Comparison of ENCODE assay signal across 25 mouse cellular contexts in genomic region chr5:8732639-8733038, GRCm38 (mm10).
DNase-seq lines count a peak whose midpoint lies in the region; TF ChIP-seq lines count a peak whose summit lies in the region.
"Had no signal": no experiment of that assay in that cellular context is flagged by ENCODE, and none has a peak within 500 bp of the region (broad histone marks: within the 10 kb centered on the region; RNA-seq: fewer than 3 reads in every experiment).

No protein-coding gene starts in this region.

- 0 out of 2 replicates have a peak overlapping the region, but pooled peaks have one; percentile 20 for H3K4me3 ChIP-seq in E14TG2a.4 (replicated peaks; ENCODE audit: low read length)
- H3K4me3 ChIP-seq in brown adipose tissue, adult 24 weeks (ENCODE audit: insufficient read depth, low read depth, low read length): no peak overlapping the region
- H3K4me3 ChIP-seq: embryonic facial prominence, embryonic 13.5 days; embryonic facial prominence, embryonic 15.5 days; erythroblast, embryonic 14.5 days; forebrain, embryonic 10.5 days; forebrain, embryonic 12.5 days had no signal

- DNase-seq in ES-CJ7 (ENCODE audit: low read depth, low spot score) (peak; percentile 42), R1 (ENCODE audit: low read depth, low spot score) (peak; percentile 73)
- DNase-seq in gastrocnemius, postnatal 4 days (ENCODE audit: low spot score in 2 of 2): no peak
- DNase-seq in lung, postnatal 4 days: no peak
- no peak for DNase-seq in frontal cortex, postnatal 25 days (ENCODE audit: low spot score in 2 of 2)
- DNase-seq: adrenal gland, adult 8-10 months; adrenal gland, postnatal 14 days; adrenal gland, postnatal 36 days; B cell, adult 2 months; cerebellum, adult 11 months; cerebellum, adult 18-20 months; cerebellum, adult 8-10 months; cerebellum, postnatal 14 days; cerebellum, postnatal 36 days; embryo, embryonic 11 days had no signal

- peak overlapping the region; percentile 21; the same call in 1 of the 2 replicates for H3K27ac ChIP-seq in brown adipose tissue, adult 24 weeks (replicated peaks; ENCODE audit: low read depth, low read length)
- H3K27ac ChIP-seq: embryonic facial prominence, embryonic 13.5 days; embryonic facial prominence, embryonic 15.5 days; forebrain, embryonic 10.5 days; forebrain, embryonic 12.5 days had no signal

- H3K9me3 ChIP-seq in E14TG2a.4 (ENCODE audit: low read length): peaks cover 9% of the 10 kb centered on the region
- H3K9me3 ChIP-seq: embryonic facial prominence, embryonic 13.5 days; embryonic facial prominence, embryonic 15.5 days; forebrain, embryonic 10.5 days; forebrain, embryonic 12.5 days; G1E had no signal

- TF ChIP-seq CTCF in E14TG2a.4 (conservative IDR thresholded peaks at IDR 0.05; ENCODE audit: low read length): no peak

- no peaks in the 10 kb centered on the region for H3K27me3 ChIP-seq in E14TG2a.4 (ENCODE audit: insufficient read depth, low read length)
- H3K27me3 ChIP-seq: CH12.LX; embryonic facial prominence, embryonic 13.5 days; embryonic facial prominence, embryonic 15.5 days; forebrain, embryonic 12.5 days; Patski had no signal

- peaks cover 47% of the 10 kb centered on the region for H3K4me1 ChIP-seq in E14TG2a.4 (replicated peaks; ENCODE audit: low read depth, low read length)
- peaks cover 13% of the 10 kb centered on the region; the same call in 1 of the 2 replicates for H3K4me1 ChIP-seq in brown adipose tissue, adult 24 weeks (ENCODE audit: control insufficient read depth, insufficient read depth, insufficient read length, low read length)
- H3K4me1 ChIP-seq: embryonic facial prominence, embryonic 13.5 days; embryonic facial prominence, embryonic 15.5 days; forebrain, embryonic 12.5 days had no signal

- H3K36me3 ChIP-seq in E14TG2a.4 (ENCODE audit: insufficient read depth, low read length): peaks cover 37% of the 10 kb centered on the region
- H3K36me3 ChIP-seq: embryonic facial prominence, embryonic 13.5 days; embryonic facial prominence, embryonic 15.5 days; forebrain, embryonic 10.5 days; forebrain, embryonic 12.5 days; G1E had no signal

Comparison
In these comparisons a context has a peak if more than half of its experiments do, and no peak if none do; other contexts are left out.
1. DNase-seq: peak in ES-CJ7 (single experiment) and R1 (single experiment); none in gastrocnemius, postnatal 4 days (0 of 2), lung, postnatal 4 days (0 of 2) and frontal cortex, postnatal 25 days (0 of 2).